Mouse (Mus musculus) gastrocnemius, postnatal 10 days (tissue): ENCODE measurements around the gene Acsl1. TPM values are rescaled to one million over a fixed set of nuclear protein-coding genes. Genes with fewer than 3 reads are reported as not detected.

Experiments used
- DNase-seq: peaks from one replicate; pipeline ENCODE4 v3.0.0; 2021; ENCODE audit warnings: mixed read lengths
- long read RNA-seq, 2 experiments: library from polyadenylated mRNA; stranded (forward); transcript quantifications; one replicate each; pipeline ENCODE4 v2.0.0; 2021
- total RNA-seq, 2 experiments: library from RNA; stranded (reverse); gene quantifications; 2 replicates each; pipeline ENCODE4 v1.2.3; 2021

The Acsl1 gene
- 100 to 1,000 TPM; 230 to 244 TPM for total RNA-seq
- long read RNA-seq, experiment 1, transcript Acsl1-203 (21 exons, 3,429 nt): minor isoform, 44 of 243 reads
- long read RNA-seq, experiment 1, transcript Acsl1-201 (21 exons, 3,897 nt): major isoform, 144 of 243 reads
- long read RNA-seq, experiment 1, partial matches to known transcripts: 23 of 243 reads
- long read RNA-seq, experiment 1, other reads (novel, unspliced or antisense): 30 of 243 reads
- long read RNA-seq, experiment 2, transcript Acsl1-201 (21 exons, 3,897 nt): major isoform, 146 of 253 reads
- long read RNA-seq, experiment 2, transcript Acsl1-203 (21 exons, 3,429 nt): minor isoform, 49 of 253 reads
- long read RNA-seq, experiment 2, partial matches to known transcripts: 22 of 253 reads
- long read RNA-seq, experiment 2, other reads (novel, unspliced or antisense): 35 of 253 reads

DNA sequence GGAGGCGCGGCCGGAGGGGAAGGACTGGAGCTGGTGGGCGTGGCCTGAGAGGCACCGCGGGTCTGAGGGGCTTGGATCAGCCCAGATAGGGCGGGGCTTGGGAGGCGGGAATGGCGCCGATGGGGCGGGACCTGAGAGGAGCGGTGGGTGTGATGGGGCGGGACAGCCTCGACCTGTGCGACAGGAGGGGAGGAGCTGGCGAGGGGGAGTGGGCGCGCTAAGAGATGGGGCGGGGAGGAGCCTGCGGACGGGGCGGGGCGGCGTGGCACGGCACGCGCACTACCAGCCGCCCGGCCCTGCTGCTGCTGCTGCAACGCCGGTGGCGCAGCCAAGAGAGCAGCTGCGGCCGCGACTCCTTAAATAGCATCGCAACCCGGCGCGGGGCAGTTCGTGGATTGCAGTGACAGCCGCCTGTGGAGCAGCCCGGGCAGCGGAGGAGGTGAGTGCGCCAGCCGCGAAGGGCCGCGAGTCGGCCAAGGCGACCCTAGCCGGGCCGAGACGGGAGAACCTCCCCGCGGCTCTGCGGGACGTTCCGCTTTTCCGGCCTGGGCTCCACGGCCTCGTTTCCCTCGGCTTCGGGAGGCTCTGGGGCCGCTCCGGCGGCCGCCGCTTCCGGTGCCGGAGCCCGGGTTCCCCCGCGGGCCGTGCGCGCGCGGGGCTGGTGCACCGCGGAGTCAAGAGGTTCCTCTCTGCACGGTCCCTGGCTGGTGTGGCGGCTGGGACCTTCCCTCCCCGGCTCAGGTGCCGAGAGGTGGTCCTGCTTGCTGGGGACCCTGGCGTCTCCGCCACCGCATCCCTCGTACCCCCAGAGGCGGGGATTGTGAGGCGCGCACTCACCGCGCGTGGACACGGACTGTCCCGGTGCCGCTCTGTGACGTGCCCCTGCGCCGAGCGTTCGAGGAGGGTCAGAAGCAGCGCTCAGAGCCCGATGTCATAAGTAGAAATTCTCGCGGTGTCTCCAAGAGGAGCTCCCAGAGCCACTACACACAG lies at the start of gene Acsl1:
TSS of gene Acsl1 (plus strand) at position 246 of the 990 bp plus-strand sequence.
- DNase-seq: peak; percentile 99

DNA sequence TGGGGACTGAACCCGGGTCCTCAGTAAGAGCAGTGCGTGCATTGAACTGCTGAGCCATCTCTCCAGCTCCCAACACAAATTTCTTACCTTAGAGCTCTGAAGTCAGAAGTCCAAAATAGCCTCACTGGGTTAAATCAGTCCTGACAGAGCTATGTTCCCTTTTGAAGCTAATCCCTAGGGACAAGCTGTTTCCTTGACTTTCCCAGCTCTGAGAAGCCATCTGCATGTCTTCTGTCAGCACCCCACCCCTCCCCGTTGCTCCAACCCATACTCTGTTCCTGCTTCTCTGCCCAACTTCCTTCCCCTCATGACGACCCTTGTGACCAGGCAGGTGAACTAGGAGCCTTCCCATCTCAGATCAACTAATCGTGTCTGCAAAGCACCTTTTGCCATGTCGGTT lies 49.3 kb upstream of the Acsl1 start:
- no peak for DNase-seq

DNA sequence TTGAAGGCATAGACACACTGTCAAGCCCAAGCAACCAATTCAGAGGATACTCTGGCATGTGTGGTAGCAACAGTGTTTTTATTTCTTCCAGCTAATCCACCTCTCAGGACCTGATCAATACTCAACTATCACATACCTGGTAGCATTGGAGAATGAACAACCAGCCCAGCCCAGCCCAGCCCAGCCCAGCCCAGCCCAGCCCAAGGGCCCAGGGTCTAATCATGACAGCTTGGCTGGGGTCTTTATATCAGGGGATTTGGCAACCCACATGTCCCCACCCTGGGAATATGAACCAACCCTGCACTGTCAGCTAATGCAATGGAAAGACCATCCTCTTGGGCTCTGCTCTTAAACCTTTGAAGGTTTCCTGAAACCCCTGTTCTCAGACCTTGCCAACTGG lies 42.9 kb upstream of the Acsl1 start:
- no peak for DNase-seq

DNA sequence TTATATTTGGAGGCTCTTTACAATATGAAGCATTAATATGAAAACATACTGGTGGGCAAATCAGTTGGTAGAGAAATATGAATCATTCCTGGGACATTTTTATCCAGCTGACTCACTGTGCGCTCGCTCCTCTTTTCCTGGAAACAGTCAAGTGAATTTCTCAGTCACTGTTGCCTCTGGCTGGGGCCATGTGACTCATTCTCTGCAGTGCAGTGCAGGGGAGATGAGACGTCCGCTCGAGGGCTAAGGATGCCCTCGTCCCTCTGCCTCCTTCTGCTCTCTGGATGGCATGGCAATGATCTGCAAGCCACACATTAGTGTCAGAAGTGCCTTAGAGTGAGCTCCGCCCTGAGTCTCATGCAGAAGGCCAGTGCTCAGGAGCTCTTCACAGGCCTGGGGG lies 41.0 kb upstream of the Acsl1 start:
- no peak for DNase-seq

GRCm38 (mm10) chr8:46431921-46432320 lies 38.9 kb upstream of the Acsl1 start:
- DNase-seq: no peak

DNA sequence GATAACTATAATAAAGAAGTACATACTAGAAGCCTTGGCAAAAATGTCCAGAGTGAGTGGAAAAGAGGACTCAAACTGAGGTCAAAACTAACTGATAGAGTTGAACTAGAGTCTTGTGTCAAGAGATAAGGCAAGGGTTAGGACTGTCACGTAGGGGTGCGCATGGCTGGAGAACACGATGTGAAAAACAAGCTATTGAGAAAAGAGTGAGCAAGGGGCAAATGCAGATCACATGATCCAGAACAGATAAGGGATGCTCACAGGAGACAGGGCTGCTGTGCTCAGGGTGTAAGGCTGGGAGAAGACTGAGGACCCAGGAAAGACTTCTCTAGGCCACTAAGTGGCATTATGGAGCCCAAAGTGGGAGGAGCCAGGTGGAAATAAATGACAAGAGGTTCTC lies 38.3 kb upstream of the Acsl1 start:
- no peak for DNase-seq

DNA sequence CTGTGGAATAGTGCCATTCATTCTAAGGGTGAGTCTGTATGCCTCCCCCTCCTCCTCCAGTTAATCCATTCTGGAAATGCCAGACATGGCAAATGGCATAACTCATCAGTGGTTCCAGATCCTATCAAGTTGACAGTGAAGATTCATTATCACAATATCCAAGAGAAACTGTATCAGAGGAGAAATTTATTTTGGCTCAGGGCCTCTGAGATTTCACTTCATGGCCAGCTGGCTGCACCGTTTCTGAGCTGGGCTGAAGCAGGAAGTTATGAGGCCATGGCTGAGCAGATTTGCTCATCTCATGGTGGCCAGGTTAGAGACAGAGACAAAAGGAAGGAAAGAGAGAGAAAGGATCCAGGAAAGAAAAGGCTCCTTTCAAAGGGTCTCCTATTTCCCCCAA lies 37.2 kb upstream of the Acsl1 start:
- DNase-seq: no peak

DNA sequence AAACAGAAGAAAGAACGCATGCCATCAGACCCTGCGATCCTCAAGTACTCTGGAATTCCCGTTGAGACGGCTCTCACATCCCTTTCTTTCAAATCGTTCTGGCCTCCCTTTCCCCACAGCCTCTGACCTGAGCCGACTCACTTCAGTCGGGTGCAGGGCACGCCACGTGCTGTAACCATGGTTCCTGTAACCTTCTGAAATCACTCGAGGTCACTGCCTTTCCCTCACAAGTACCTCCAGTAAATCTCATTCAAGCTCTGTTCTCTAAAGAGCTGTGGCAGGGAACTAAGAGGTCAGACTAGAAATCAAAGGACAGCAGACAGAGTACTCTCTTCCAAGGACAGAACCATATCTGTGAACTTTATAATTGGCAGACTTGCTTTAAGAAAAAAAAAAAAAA lies 32.3 kb upstream of the Acsl1 start:
- no peak for DNase-seq

- DNase-seq: no peak
These were observed 24.6 kb upstream of the Acsl1 start for GRCm38 (mm10) chr8:46445964-46446915.

GRCm38 (mm10) chr8:46447334-46447733 lies 23.5 kb upstream of the Acsl1 start:
- DNase-seq: no peak

GRCm38 (mm10) chr8:46448606-46449005 lies 22.2 kb upstream of the Acsl1 start:
- no peak for DNase-seq

- DNase-seq: no peak
These were observed 21.8 kb upstream of the Acsl1 start for GRCm38 (mm10) chr8:46449063-46449462.

- DNase-seq: no peak
These were observed 21.1 kb upstream of the Acsl1 start for GRCm38 (mm10) chr8:46449723-46450251.

- DNase-seq: no peak
These were observed 12.5 kb upstream of the Acsl1 start for GRCm38 (mm10) chr8:46458215-46458811.

DNA sequence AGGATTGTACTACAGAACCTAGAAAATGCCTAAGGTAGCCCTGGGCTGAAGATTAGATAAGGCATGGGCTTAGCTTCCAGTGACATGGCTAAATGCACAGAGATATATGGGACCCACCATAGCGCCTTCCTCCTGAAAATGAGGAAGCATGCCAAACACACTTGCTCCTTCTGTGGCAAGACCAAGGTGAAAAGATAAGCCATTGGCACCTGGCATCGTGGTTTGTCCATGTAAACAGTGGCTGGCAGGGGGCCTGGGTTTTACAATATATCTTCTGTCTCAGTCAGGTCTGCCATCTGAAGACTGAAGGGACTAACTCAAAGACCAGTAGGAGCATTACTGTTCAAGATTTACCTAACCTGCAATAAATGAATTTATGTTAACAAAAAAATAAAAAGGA lies 2.4 kb upstream of the Acsl1 start:
- no peak for DNase-seq

DNA sequence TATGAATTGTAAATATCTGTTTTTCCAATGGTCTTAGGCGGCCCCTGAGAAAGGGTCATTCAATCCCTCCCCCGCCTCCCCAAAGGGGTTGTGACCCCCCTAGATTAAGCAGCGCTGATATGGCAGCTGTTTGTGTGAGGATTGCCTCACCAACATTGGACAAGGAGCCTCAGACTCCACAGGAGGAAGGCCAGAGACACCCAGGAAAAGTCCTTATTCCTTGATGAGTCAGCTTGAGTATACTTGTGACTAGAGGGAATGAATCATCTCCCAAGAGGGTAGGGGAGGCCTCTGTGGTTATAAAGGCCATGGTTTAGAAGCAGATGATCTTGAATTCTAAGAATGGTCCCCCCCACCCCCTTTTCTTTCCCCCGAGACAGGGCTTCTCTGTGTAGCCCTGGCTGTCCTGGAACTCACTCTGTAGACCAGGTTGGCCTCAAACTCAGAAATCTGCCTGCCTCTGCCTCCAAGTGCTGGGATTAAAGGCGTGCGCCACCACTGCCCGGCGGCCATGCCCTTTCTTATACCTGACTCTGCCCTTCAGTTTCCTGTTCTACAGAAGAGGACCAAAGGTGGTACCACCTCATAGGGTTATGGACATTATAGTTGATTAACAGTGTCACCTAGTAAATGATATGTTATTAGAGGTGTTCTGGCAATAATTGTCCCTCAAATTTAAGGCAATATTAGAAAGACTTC lies 1.6 kb upstream of the Acsl1 start:
- no peak for DNase-seq

DNA sequence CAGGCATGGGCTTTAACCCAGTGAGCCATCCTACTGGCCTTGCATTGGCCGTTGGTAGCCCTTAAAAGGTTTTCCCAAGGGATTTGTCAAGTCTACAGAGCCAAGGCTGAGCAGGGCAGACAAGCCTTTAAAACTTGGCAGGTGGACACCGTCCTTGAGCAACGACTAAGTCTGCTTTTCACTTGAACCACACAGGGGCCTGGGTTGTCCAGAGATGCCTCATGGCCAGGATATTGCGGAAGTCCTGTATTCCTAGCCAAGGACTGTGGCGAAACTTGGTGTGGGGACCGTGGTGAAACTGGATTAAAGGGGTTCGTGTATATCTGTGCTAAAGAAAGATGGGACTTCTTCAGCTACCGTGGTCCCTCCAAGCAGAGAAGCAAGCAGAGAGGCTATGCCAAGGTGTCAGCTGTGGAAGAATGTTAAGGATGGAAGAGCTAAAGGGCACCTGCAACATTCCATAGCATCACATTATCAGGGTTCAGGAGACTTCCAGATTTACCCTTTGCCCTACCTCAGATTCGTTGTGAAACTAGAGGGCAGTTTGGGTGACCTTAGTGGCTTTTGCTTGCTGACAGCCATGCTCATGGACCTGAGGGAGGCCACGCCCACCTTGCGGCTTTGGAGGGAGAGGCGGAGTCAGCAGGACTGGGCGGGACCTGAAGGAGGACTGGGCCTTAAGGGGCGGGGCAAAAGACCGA lies 596 bp upstream of the Acsl1 start:
- no peak for DNase-seq

DNA sequence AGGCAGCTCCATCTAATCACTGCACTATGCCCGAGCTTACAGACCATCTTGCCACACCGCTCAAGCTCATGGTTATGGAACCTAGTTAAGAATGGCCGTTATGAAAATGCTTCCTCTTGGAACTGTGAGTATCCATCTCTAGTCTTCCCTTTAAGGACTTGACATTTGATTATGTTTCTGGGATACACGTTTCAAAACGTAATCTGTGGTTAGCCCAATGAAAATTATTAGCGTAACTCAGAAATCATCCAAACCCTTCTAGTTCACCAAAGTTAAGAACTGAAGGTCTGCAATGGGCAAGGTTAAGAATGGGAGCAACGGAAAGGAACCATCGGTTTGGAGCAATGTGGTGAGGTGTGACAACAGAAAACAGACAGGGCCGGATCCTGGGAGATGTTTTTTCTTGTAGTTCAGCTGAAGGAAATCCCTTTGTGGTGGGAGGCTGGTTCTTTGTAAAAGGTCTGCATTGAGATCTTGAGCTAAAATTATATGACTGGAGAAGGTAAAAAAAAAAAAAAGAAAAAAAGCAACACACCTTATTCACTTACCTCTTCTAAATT lies 1.2 kb downstream of the Acsl1 start:
- no peak for DNase-seq

DNA sequence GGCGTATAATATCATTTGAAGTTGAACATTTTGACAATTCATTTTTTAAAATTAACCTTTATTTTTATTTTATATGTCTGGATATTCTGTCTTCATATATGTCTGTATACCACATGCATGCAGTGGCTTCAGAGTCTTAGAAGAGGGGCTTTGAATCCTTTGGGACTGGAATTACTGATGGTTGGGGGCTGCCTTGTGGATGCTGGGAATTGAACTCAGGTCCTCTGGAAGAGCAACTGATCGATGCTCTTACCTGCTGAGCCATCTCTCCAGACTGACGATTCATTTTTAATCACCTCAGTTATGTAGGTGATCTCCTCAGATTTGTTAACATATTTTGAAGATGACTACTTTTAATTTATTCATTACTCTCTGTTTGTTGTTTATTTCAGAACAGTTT lies 3.3 kb downstream of the Acsl1 start:
- no peak for DNase-seq

GRCm38 (mm10) chr8:46474634-46475033 lies 3.8 kb downstream of the Acsl1 start:
- no peak for DNase-seq
